Mouse (Mus musculus) spleen, adult 18-20 months (tissue): Measurements from ENCODE around the gene Cchcr1.
"Not testable (repeated sequence)": the region's sequence is repeated elsewhere in the genome, so short reads cannot be mapped to it uniquely, and the experiment has no call there.

ENCODE experiments used
- DNase-seq, 2 experiments: peaks; one replicate each; pipeline ENCODE4 v3.0.0; 2022; ENCODE audit warnings: mixed read lengths in 2 of 2

Gene Cchcr1

DNA sequence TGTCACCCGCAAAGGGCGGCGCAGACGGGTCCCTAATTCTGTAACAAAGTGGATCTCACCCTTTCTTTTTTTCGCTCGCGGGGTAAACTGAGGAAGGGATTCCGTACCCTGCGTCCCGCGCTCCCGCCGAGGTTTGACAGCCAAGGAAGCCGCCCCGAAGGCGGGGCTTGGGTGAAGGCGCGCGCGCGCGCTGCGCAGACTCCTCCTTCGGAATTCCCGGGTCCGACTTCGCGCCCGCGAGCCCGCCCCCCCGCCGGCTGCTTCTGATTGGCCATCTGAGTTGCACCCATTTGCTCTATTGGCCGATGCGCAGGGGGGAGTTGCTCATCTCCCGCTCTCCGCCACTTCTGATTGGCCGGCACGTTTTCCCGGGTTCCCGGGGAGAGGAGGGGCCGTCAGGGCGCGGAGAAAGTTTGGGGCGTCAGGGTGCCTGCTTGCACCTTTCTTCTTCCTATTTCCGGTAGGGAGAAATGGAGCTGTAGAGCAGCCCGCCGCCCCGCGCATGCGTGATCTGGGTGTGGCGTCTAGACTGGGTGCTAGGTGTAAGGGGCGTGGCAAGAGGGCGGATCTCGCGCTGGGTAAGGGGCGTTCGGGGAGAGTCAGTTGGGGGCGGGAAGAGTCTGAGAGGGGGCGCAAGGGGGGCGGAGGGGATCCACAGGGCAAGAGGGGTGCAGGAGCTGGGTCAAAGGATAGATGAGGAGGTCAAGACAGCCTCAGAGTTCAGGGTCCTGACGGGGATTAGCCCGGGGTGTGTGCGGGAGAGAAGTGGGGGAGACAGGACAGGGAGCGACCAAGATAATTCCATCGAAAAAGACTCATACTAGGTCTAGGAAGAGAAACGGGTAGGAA, at the start of gene Cchcr1, which contains the start of gene Tcf19:
Cchcr1 (plus strand) TSS at position 449 of the 849 bp plus-strand sequence.
Tcf19 (minus strand) TSS at position 173 of the 849 bp plus-strand sequence.
- DNase-seq: peak; percentile 91 to 92

DNA sequence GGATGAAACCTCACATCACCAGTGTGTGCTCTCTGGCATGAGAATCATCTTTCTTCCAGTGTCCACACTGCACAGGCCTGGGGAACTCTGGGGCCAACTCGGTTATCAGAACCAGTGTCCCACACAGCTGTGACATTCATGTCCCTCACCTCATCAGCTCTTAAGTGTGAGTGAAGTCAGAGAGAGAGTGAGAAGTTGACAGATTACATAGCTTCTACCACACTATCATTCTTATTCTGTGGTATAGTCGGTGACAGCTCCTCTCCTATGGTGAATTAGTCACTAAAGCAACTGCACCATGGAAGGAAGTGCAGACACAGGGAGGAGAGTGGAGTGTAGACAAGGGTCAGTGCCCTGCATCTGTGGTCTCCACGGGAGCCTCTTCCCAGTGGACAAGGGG, 48.0 kb upstream of the Cchcr1 start:
- not testable (repeated sequence) for DNase-seq

DNA sequence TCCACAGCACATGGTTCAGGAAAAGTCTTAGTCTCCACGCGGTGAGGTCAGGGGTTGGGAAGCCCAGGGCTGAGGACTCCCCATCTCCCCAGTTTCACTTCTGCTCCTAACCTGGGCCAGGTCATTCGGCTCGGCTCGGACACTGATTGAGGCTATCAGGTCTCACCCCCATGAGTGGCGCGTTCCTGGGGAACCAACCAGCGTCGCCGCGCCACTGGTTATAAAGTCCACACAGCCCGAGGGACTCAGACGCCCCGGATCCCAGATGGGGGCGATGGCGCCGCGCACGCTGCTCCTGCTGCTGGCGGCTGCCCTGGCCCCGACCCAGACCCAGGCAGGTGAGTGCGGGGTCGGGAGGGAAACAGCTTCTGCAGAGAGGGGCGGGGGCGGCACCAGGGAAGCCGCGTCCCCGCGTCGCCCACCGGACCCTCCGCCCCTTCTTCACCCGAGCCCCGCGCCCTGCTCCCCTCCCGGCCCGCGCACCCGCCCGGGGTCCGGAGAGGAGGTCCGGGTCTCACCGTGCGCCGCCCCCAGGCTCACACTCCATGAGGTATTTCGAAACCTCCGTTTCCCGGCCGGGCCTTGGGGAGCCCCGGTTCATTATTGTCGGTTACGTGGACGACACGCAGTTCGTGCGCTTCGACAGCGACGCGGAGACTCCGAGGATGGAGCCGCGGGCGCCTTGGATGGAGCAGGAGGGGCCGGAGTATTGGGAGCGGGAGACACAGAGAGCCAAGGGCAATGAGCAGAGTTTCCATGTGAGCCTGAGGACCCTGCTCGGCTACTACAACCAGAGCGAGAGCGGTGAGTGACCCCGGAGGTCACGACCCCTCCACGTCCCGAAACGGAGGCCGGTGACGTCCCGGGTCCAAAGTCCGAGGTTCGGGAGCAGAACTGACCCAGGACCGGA, 46.8 kb upstream of the Cchcr1 start, which contains the start of gene H2-Q10:
H2-Q10 (plus strand) TSS at position 248 of the 910 bp plus-strand sequence.
- DNase-seq: peak in 1 of 2 experiments; percentile 5

DNA sequence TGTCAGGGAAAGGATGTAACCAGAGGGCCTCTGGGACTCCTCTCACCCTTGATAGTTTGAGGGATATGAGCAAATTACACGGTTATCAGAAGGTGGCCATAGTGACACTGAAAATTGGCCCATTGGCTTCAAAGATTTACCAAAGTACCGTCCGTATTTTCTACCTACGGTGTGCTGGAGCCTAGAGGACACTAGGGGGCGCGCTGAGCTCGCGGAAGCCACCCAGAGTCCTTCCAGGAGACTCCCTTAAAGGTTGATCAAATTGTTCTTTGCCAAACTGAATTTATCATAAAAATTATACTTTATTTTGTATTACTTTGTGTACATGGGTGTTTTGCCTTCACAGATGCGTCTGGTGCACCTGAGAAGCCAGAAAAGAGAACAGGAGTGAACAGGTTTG, 32.8 kb upstream of the Cchcr1 start:
- DNase-seq: peak; percentile 20 to 62

DNA sequence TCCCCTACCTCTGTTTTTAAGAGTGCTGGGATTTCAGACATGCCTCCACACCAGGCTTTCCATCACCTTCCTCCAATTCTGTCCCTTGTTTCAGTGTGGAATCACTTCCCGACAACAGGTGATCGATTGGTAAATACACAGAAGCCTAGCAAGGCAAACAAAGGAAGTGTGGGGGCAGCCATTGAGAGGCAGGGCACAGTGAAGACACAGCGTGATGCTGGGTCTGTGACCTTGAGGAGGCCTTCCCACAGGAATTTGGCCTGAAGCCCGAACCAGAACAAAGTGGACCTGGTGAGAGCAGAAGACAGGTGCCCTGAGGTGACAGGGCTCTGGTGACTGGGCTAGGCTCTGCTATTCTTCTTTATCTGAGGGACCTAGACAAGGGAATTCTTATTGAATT, 31.2 kb upstream of the Cchcr1 start:
- DNase-seq: no peak

DNA sequence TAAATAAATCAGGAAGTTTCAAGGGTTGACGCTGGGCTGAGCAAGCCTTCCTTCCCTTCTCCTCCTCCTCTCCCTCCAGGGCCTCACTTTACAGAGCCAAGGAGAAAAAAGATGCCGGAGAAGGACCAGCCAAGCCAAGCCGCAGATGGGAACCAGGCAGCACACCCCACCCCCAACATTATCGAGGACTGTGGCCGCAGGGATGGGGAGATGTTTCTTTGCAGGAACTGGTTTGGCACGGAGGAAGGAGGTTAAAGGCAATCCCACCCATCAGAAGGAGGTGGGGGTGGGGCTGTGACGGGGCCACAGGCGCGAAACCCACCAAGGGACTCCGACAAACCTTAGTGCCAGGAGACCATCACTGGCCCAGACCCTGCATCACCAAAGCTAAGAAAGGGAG, 30.2 kb upstream of the Cchcr1 start:
- no peak for DNase-seq

DNA sequence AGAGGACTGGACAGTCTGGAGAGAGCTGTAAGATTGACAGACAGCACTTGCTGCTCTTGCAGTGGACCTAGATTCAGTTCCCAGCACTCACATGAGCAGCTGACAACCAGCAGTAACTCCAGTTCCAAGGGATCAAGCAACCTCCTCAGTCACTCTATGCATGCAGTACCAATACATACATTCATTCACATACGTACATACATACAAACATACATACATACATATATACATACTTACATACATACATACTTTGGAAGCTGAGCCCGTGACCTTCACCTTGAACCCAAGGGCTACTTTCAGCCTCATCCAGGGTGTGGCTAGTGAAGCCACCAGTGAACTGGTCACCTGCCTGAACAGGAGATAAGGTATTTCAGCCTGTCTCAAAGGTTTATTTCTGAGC, 28.9 kb upstream of the Cchcr1 start:
- no peak for DNase-seq

DNA sequence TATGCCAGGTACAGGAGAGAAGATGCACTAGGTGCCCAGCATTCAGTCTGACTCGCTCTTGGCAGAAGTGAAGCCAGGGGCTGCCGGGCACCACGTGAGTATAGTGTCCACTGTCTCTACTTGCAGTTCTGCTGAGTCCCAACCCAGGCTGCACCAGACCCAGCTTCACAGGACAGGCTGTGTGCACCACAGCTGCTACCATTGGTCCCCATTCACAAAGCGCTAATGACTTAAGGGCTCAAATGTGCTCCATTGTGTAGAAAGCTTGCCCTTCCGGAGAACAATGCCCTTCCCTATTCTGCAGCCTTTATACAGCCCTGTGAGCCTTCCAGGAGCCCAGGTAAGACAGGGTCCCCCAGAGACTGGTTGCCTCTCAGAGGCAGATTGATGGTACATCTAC, 26.6 kb upstream of the Cchcr1 start:
- no peak for DNase-seq

DNA sequence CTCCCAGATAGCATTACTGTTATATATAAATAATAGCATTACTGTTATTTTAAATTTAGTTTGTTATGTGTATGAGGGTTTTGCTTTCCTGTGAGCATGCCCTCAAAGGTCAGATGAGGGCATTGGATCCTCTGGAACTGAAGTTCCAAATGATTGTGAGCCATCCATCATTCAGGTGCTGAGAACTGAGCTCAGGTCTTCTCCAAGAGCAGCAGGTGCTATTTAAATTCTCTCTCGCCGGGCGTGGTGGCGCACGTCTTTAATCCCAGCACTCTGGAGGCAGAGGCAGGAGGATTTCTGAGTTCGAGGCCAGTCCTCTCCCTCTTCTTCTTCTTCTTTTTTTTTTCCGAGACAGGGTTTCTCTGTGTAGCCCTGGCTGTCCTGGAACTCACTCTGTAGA, 19.8 kb upstream of the Cchcr1 start:
- DNase-seq: no peak

DNA sequence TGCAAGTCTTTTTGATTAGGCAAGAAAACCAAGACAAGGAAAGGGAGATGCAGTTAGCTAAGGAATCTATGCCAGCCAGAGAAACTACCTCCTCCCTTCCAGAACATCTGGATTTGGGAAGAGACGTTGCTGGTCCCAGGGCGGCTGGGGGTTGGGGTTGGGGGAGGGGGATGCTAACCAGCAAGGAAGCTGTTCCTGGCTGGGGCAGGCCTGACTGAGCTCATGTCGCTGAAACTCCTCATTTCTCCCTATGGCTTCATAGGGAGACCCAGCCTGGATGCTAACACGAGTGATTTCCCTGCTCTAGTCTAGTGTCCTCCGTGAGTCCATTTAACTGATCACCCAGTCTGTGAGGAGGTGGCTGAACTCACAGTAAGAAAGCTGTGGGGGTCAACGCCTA, 14.7 kb upstream of the Cchcr1 start:
- DNase-seq: no peak

DNA sequence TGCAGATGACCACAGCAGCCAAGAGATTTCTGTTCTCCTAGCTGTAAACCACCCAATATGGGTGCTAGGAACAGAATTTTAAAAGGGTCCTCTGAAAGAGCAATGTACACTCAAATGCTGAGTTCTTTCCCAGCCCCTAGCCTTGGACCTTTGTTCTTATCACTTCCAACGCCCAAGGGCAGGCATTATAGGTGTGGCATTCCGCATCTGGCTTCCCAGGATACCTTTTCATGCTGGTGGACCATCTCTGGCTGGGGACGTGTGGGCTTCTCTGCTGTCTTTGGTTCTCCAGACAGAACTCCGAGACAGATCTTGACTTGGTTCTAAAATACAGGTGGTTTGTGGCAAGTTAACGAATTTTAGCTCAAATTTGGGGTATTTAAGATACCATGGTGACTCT, 14.1 kb upstream of the Cchcr1 start:
- no peak for DNase-seq

DNA sequence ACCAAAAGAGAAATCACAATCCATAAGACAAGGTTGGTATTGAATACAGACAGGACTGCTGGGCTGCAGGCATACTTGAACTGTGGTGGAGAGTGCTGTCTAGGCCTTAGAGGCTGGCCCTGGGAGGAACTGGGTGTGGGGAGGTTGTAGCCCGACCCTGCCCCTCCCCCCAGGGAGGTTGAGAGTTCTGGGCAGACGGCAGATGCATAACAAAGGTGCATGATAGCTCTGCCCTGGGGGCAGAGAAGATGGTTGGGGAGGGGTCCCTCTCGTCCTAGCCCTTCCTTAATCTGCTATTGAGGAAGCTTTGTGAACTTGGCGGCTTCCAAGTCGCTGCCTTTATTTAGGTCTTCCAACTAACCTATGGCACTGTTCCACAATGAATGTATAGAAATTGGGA, 13.1 kb upstream of the Cchcr1 start:
- DNase-seq: no peak

DNA sequence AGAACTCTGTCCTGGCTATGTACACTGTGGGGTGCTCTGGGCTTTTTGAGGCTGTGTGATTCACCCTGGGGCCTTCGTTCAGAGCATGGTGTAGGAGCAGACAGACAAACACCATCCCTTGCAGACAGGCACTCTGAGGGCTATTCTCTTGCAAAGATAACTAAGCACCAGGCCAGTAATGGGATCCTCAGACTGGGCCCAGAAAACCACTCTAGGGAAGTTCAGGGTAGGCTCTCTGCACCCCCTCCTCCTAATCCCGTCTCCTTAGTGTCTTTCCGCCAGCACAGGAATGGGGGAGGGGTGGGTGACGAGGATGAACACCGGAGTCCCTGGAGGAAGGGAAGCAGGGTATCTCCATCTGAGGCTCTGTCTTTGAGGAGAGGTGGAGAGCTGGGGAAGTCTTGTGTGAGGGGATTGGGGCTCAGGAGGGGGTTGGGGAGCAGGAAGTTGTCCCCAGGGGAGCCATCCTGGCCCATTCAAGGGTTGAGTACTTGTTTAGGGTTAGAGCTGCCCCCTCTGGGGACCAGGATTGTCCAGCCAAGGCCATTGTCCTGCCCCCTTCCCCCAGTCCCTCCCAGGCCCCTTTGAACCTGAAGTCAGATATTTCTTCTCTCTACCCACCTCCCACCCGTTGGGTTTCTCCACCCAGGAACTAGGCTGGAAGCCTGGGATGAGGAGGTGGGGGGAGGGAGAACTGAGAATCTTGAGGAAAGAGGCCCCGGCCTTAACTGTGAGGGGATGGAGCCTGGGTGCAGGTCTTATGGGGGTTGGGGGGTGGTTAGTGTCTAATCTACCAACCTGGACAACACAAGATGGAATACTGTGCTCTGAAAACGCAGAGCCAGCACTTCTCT, 12.0 kb upstream of the Cchcr1 start:
- no peak for DNase-seq

DNA sequence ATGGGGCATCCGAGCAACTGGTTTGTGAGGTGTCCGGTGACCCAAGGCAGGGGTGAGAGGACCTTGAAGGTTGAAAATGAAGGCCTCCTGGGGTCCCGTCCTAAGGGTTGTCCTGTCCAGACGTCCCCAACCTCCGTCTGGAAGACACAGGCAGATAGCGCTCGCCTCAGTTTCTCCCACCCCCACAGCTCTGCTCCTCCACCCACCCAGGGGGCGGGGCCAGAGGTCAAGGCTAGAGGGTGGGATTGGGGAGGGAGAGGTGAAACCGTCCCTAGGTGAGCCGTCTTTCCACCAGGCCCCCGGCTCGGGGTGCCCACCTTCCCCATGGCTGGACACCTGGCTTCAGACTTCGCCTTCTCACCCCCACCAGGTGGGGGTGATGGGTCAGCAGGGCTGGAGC, 11.1 kb upstream of the Cchcr1 start, which contains the start of gene Pou5f1:
Pou5f1 (plus strand) TSS at position 243 of the 400 bp plus-strand sequence.
- DNase-seq: no peak

DNA sequence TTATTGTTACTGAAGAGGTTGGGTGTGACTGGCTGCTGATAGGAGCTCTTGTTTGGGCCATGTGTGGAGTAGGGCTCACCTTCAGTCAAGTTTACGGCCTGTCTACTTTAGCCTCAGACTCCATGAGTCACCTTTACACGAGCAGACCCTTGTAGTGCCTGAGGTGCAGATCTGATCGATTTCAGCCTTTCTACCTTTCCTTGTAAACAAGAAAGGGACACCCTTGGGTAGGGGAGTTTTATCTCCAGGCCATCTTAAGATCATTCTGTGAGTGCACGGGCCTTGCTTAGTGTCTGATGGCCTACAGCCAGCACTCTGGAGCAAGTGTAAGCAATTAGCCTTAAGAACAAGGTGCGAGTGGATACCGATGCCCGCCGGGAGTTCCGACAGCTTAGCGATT, 10.0 kb upstream of the Cchcr1 start:
- DNase-seq: no peak

DNA sequence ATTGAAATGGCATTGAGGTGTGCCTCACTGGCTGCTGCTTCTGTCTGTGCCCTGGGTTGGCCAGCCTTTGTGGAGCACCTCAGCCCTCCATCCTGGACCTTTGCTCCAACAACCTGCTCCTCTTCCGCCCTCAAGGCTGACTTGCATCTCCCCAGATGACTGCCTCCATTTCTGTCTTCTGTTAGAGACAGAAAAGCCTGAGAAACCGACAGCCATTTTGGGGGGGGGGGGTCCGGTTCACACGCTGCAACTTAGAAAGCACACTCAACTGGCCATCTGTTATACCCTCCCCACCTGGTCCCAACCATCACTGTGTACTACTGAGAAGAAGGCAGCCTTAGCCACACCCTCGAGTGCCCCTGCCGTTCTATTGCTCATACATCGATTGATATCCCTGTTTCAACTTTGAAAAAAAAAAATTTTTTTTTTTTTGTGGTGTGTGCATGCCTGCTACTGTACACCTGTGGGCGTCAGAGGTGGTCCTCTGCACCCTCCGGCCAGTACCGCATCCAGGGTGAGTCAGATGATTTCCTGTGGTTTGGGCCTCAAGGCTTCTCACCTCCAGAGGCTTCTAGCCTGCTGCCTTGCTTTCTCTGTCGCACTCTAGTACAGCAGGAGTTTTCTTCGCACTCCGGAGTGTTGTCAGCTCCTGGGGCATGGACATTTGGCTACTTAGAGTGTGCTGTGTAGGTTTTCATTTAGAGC, 9.2 kb upstream of the Cchcr1 start:
- no peak for DNase-seq

DNA sequence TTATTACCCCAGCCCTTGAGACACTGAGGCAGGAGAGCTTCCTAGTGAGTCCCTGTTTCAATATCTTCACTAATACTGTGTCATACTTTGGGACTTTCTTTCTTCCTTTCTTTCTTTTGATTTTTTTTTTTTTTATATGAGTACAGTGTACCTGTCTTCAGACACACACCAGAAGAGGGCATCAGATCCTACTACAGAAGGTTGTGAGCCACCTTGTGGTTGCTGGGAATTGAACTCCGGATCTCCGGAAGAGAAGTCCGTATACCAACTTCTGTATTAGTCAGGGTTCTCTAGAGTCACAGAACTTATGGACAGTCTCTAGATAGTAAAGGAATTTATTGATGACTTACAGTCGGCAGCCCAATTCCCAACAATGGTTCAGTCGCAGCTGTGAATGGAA, 8.6 kb upstream of the Cchcr1 start:
- DNase-seq: not testable (repeated sequence)

DNA sequence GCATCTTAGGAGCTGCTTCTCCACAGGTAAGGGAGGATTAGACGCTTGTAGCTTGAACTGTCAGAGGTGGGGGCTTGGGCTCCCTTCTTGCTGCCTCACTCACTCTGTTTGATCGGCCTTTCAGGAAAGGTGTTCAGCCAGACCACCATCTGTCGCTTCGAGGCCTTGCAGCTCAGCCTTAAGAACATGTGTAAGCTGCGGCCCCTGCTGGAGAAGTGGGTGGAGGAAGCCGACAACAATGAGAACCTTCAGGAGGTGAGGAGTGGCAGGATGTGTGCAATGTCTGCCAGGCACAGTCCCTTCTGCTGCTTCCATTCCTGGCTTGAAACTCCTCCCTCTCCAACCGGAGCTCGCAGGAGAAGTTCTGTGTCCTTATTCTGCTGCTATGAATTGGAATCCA, 7.6 kb upstream of the Cchcr1 start:
- peak; percentile 24 to 42 for DNase-seq

DNA sequence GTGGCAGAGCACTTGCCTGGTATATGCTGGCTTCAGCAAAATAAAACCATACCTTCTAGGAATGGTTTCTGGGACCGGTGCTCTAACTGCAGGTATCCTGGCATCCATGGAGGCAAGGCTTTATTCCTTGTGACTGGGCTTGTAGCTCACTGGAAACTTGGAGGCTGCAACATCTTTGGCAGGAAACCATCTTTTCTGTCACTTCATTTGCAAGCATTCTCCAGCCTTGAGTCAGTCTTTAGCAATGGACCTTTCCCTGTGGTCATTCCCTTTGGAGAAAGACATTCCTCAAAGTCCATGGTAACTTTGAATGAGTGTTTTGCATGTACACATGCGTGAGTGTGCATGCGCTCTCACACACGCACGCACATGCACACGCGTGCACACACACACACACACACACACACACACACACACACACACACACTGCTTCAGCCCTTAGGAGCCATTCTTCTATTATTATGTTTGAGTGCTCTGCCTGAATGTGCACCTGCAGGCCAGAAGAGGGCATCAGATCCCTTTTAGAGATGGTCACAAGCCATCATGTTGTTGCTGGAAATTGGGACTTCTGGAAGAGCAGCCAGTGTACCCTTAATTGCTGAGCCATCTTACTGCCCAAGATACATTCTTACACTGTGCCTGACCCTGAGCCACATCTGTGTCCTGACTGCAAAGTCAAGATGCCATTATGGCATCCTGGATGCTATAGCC, 3.8 kb upstream of the Cchcr1 start:
- no peak for DNase-seq

DNA sequence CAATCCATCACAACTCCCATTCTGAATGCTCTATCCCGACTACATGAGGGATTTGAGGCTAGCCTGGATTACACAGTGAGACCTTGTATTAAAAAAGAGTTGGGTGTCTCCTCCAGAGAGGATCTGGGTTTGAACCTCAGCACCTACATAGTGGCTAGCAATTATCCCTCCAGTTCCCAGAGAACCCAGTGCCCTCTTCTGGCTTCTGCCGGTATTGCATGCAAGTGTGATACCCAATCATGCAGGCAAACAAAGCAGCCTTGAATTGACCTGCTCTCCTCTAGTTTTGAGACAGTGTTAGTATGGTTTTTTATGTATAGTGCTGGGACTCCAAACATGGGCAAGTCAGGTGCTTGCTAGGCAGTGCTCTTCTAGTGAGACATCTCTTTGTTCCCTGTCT, 3.0 kb upstream of the Cchcr1 start:
- peak; percentile 46 to 83 for DNase-seq

DNA sequence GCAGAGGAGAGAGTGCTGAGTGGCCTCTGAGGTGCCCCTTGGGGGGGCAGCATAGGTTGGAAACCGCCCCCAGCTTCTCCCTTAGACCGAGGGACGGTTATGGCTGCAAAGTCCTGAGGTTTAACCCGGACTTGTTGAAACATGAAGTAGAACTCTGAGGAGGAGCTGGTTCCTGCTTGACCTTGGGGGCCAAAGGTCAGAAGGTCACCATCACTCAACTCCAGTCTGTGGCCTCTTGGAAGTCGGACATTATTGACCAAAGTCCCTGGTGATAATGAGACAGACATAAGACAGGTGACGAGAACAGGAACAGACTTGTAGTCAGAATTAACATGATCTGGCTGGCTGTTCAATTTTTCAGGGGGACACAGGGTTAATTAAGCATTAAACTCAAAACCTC, 2.1 kb upstream of the Cchcr1 start:
- no peak for DNase-seq
